28 mouse cellular contexts compared by ENCODE assay signal in genomic region chr8:28366470-28366869, GRCm38 (mm10).
"Had no signal": no experiment of that assay in that cellular context is flagged by ENCODE, and none has a peak within 500 bp of the region (broad histone marks: within the 10 kb centered on the region; RNA-seq: fewer than 3 reads in every experiment).

No protein-coding gene starts in this region.

- H3K9ac ChIP-seq: heart, embryonic 13.5 days; heart, embryonic 15.5 days; hindbrain, embryonic 13.5 days; hindbrain, embryonic 15.5 days; kidney, embryonic 15.5 days; limb, embryonic 13.5 days; limb, embryonic 15.5 days; liver, embryonic 12.5 days; liver, embryonic 14.5 days had no signal

- H3K4me3 ChIP-seq: gastrocnemius, adult 2 months; heart, embryonic 13.5 days; heart, embryonic 15.5 days; hindbrain, embryonic 13.5 days; hindbrain, embryonic 15.5 days; kidney, embryonic 15.5 days; left cerebral cortex, adult 2 months; limb, embryonic 13.5 days; limb, embryonic 15.5 days; liver, embryonic 12.5 days had no signal

- H3K4me2 ChIP-seq: heart, embryonic 11.5 days; heart, embryonic 13.5 days; heart, embryonic 15.5 days; hindbrain, embryonic 13.5 days; hindbrain, embryonic 15.5 days; kidney, embryonic 15.5 days; limb, embryonic 13.5 days; limb, embryonic 15.5 days; liver, embryonic 12.5 days had no signal

- H3K27ac ChIP-seq: gastrocnemius, adult 2 months; hindbrain, embryonic 13.5 days; hindbrain, embryonic 15.5 days; hindbrain, postnatal 0 days; kidney, embryonic 15.5 days; kidney, postnatal 0 days; left cerebral cortex, adult 2 months; limb, embryonic 13.5 days; limb, embryonic 15.5 days; liver, embryonic 12.5 days; liver, embryonic 14.5 days had no signal

- H3K36me3 ChIP-seq: heart, embryonic 13.5 days; heart, embryonic 15.5 days; hindbrain, embryonic 13.5 days; hindbrain, embryonic 15.5 days; kidney, embryonic 15.5 days; limb, embryonic 13.5 days; limb, embryonic 15.5 days; liver, embryonic 12.5 days had no signal

- H3K27me3 ChIP-seq: heart, embryonic 13.5 days; heart, embryonic 15.5 days; hindbrain, embryonic 13.5 days; hindbrain, embryonic 15.5 days; kidney, embryonic 15.5 days; limb, embryonic 13.5 days; limb, embryonic 15.5 days; liver, embryonic 12.5 days had no signal

- DNase-seq: gastrocnemius, adult 2 months; gastrocnemius, postnatal 10 days; gastrocnemius, postnatal 25 days; heart, adult 18-20 months; heart, postnatal 14 days; heart, postnatal 36 days; kidney, adult 11 months; kidney, adult 2 months; kidney, adult 9 months; kidney, postnatal 14 days; kidney, postnatal 36 days; layer of hippocampus, adult 9-11 months; layer of hippocampus, postnatal 36 days; left cerebral cortex, postnatal 4 days had no signal

- H3K9me3 ChIP-seq: heart, embryonic 13.5 days; heart, embryonic 15.5 days; hindbrain, embryonic 13.5 days; hindbrain, embryonic 15.5 days; kidney, embryonic 15.5 days; limb, embryonic 13.5 days; limb, embryonic 15.5 days; liver, embryonic 12.5 days had no signal

- ATAC-seq: hindbrain, postnatal 0 days; intestine, embryonic 16.5 days; liver, embryonic 12.5 days had no signal

- H3K4me1 ChIP-seq: hindbrain, embryonic 13.5 days; hindbrain, embryonic 15.5 days; kidney, embryonic 15.5 days; limb, embryonic 13.5 days; limb, embryonic 15.5 days; liver, embryonic 12.5 days had no signal
